Mouse (Mus musculus) right cerebral cortex, adult 2 months (tissue): ENCODE results near the gene Wfdc6b.
"Not testable (repeated sequence)": the region's sequence is repeated elsewhere in the genome, so short reads cannot be mapped to it uniquely, and the experiment has no call there.

Experiments used
- DNase-seq, 2 experiments: peaks; one replicate each; pipeline ENCODE4 v3.0.0; 2021 to 2022; ENCODE audit warnings: low spot score in 2 of 2

Gene Wfdc6b

GRCm38 (mm10) chr2:164613471-164613870 lies at the start of gene Wfdc6b, which contains the start of gene Wfdc8:
Wfdc6b (plus strand) TSS chr2:164613522.
Wfdc8 (minus strand) TSS chr2:164613626.
- not testable (repeated sequence) for DNase-seq

DNA sequence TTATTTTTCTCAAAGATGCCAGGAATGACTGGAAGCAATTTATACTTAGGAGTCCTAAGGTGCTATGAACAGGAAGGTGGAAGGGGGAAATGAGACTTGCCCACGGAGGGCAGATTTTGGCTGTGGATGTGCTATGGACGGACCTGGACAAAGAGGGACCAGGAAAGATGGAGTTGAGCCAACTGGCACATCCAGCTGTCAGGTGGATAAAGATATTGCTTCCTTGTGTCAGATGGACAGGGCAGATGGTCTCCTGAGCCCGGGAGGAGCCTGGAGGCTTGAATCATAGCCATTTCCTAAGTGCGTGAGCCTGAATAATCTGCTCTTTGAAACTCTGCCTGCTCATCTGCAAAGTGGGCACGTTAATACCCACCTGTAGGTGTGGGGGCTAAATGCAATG lies 49.0 kb upstream of the Wfdc6b start:
- no peak for DNase-seq

- DNase-seq, result no peak
Observed at GRCm38 (mm10) chr2:164566997-164567396, 46.3 kb upstream of the Wfdc6b start.

GRCm38 (mm10) chr2:164567460-164567859 lies 45.9 kb upstream of the Wfdc6b start:
- DNase-seq, result no peak

- DNase-seq, result not testable (repeated sequence)
Observed at GRCm38 (mm10) chr2:164573359-164573758, 40.0 kb upstream of the Wfdc6b start, which contains the start of gene Spint3. Spint3 (minus strand) TSS chr2:164573459.

- not testable (repeated sequence) for DNase-seq
Observed at GRCm38 (mm10) chr2:164585025-164585725, 28.1 kb upstream of the Wfdc6b start, which contains the start of gene Wfdc6a. Wfdc6a (minus strand) TSS chr2:164585447.

- DNase-seq, result peak; percentile 13 to 48
Observed at GRCm38 (mm10) chr2:164592014-164592413, 21.3 kb upstream of the Wfdc6b start.

- DNase-seq, result no peak
Observed at GRCm38 (mm10) chr2:164593494-164593893, 19.8 kb upstream of the Wfdc6b start, which contains the start of gene Eppin. Eppin (minus strand) TSS chr2:164593594.

DNA sequence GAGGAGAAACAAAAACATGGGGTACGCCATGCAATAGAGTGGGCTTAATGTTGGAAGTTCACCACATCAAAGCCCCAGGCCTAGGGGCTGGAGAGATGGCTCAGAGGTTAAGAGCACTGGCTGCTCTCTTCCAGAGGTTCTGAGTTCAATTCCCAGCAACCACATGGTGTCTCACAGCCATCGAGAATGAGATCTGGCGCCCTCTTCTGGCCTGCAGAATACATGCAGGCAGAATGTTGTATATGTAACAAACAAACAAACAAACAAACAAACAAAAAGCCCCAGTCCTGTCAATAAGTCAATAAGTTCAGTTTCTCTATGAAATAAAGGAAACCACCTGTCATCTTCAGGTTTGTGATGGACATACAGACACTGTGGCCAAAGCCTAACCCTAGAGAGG lies 13.1 kb upstream of the Wfdc6b start:
- DNase-seq, result no peak

DNA sequence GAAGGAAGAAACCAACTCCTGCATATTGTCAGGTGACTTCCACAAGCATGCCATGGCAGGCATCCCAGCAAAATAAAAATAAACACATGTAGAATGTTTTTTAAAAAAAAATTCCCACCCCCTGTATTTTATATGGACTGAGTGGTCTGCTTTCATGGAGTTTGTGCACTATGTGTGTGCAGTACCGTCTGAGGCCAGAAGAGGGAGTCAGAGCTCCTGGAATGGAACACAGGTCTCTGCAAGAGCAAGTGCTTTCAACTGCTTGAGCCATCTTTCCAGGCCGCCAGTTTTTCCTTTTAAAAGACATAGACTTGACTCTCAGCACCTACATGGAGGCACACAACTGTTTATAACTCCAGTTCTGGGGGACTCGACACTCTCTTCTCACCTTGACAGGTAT lies 9.8 kb upstream of the Wfdc6b start:
- no peak for DNase-seq

DNA sequence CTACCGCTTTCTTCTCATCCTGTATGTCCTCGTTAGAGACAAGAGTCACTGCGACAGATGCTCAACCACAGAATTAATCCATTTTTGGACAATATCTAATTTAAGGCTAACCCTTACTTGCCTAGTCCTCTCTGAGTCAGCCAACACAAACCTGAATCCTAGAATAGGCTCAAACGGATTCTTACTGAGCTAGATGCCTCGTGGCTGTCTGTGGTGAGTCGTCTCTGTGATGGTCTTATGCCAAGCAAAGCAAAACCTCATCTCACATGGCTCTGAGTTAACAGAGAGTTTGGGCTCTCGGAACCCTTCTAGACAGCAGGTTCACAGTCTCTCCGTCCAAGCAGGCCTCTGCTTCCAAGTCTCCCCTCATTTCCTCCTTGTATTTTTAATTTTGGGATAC lies 8.9 kb upstream of the Wfdc6b start:
- DNase-seq, result peak; percentile 6 to 23

DNA sequence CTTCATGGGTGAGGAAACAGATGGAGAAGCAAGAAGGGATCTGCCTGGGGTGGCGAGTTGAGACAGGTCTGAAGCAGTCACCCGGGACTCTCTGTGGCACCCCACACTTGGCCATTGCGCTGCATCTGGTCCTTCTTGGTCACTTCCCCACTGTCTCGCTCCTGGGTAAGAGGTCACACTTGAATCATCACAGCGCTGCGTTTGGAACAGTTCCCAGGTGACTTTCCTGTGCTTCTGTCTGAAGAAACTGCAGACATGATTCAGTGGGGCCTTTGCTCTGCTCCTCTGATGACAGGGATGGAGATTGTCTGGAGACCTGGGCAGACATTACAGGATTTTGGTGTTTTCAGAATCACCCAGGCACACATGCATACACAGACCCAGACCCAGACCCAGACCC lies 4.5 kb upstream of the Wfdc6b start:
- no peak for DNase-seq

- no peak for DNase-seq
Observed at GRCm38 (mm10) chr2:164615386-164615785, 2.1 kb downstream of the Wfdc6b start.

DNA sequence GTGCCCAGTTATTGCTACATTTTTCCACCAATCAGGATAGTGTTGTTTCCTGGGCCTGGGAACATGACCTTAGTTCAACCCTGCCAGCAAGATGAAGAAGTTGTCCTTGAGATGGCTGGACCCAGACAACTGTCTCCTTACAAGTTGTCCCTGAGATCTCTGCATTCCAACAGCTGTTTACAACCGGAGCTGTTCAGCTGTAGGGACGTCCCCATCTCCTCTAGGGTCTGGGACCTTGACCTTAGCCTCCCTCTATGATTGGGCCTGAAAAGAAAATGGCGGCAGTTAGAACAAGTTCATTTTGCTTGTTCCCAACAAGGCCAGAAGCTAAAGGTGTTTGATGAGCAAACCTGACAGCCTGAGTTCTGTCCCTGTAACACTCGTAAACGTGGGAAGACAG lies 5.7 kb downstream of the Wfdc6b start:
- DNase-seq, result no peak

GRCm38 (mm10) chr2:164621775-164622174 lies 8.5 kb downstream of the Wfdc6b start:
- DNase-seq, result no peak

DNA sequence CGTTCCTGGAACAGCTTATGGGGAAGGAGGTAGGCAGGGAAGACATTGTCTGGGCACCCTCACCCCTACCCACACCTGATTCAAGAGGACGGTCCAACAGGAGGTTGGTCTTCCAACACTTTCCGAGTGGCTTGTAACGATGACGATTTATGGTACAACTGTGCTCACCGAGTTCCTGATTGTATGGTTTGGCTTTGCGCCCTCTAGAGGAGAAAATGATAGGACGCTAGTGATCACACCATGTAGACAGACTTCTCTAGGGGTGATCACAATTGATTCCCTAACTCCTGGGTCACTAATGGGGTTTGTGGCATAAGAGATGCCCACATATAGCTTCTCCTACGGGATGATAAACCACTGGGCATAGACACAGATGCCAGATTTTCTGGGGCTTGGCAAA lies 21.9 kb downstream of the Wfdc6b start:
- no peak for DNase-seq

DNA sequence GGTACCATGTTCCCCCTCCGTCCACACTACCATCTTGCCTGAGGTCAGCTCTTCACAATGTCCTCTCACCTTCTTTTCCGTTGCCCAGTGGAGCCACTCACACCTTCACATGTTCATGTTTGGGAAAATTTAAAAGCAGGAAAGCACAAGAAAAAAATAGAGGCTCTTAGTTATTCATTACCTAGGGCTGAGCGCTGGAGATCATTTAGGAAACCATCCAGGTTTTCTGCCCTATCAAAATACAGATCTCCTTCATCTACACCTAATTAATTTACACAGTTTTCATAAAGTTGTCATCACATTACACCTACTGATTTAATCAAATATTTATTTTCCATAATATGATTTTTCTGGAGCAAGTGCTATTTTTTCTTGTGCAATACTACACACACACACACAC lies 25.4 kb downstream of the Wfdc6b start, which contains the start of gene Wfdc16:
TSS of gene Wfdc16 (minus strand) at position 101 of the 400 bp plus-strand sequence.
- DNase-seq, result no peak

GRCm38 (mm10) chr2:164641129-164641528 lies 27.8 kb downstream of the Wfdc6b start:
- no peak for DNase-seq

GRCm38 (mm10) chr2:164641881-164642673 lies 28.8 kb downstream of the Wfdc6b start:
- DNase-seq, result peak in 1 of 2 experiments; percentile 12

- no peak for DNase-seq
Observed at GRCm38 (mm10) chr2:164655858-164656257, 42.5 kb downstream of the Wfdc6b start, which contains the start of gene Wfdc10. Wfdc10 (plus strand) TSS chr2:164656046.

- no peak for DNase-seq
Observed at GRCm38 (mm10) chr2:164656483-164656882, 43.2 kb downstream of the Wfdc6b start, which contains the start of gene Wfdc9. Wfdc9 (minus strand) TSS chr2:164656583.

- DNase-seq, result no peak
Observed at GRCm38 (mm10) chr2:164664851-164665250, 51.5 kb downstream of the Wfdc6b start.
